Mouse (Mus musculus) kidney, embryonic 16.5 days (tissue): ENCODE data around the gene Kcnj13. TPM values are rescaled to one million over a fixed set of nuclear protein-coding genes. Genes with fewer than 3 reads are reported as not detected.

Experiments used
- ATAC-seq: fragments of 200-750 bp; cut with Nextera tagmentation; 2 replicates; pipeline ENCODE4 v1.8.0; 2017; ENCODE audit warnings: moderate TSS enrichment; ENCODE audit not compliant: low FRiP score, low TSS enrichment
- H3K27ac ChIP-seq: fragments of 300-500 bp; sonication (generic); 2 replicates; pipeline ENCODE4 v1.5.1; 2014; ENCODE audit warnings: low read length
- H3K27me3 ChIP-seq: fragments of 300-500 bp; sonication (generic); 2 replicates; pipeline ENCODE4 v1.6.1; 2014; ENCODE audit warnings: low read length, control low read depth, mixed read lengths; ENCODE audit not compliant: insufficient read depth
- H3K36me3 ChIP-seq: fragments of 300-500 bp; sonication (generic); 2 replicates; pipeline ENCODE4 v1.6.1; 2014; ENCODE audit warnings: low read length, control low read depth, mixed read lengths; ENCODE audit not compliant: insufficient read depth
- H3K4me1 ChIP-seq: fragments of 300-500 bp; sonication (generic); 2 replicates; pipeline ENCODE4 v1.6.1; 2014; ENCODE audit warnings: low read length, control low read depth, mixed read lengths; ENCODE audit not compliant: insufficient read depth
- H3K4me2 ChIP-seq: fragments of 300-500 bp; sonication (generic); replicated peaks from 2 replicates; pipeline ENCODE4 v1.6.1; 2014; ENCODE audit warnings: low read depth, low read length
- H3K4me3 ChIP-seq: fragments of 300-500 bp; sonication (generic); 2 replicates; pipeline ENCODE4 v1.5.1; 2014; ENCODE audit warnings: mild to moderate bottlenecking, low read length
- H3K9ac ChIP-seq: fragments of 300-500 bp; sonication (generic); replicated peaks from 2 replicates; pipeline ENCODE4 v1.6.1; 2014; ENCODE audit warnings: low read length
- H3K9me3 ChIP-seq: fragments of 300-500 bp; sonication (generic); 2 replicates; pipeline ENCODE4 v1.6.1; 2016; ENCODE audit warnings: low read length, control low read depth
- WGBS: fragments of 180-500 bp; shearing (Covaris S2); extraction: QIAGEN DNeasy Blood & Tissue Kit; methylation state at CpG from one replicate; pipeline ENCODE4 v1.1.7; 2014; 5-methylcytosine and 5-hydroxymethylcytosine counted together
- polyA plus RNA-seq: library from polyadenylated mRNA; unstranded; fragments of >200 nt; fragmentation: Nextera tagmentation; extraction: Ambion mirVana; gene quantifications from 2 replicates; pipeline ENCODE4 v1.2.1, GENCODE M21; 2015

The Kcnj13 gene
- 0.94 and 1.2 TPM in 2 replicates for polyA plus RNA-seq

DNA sequence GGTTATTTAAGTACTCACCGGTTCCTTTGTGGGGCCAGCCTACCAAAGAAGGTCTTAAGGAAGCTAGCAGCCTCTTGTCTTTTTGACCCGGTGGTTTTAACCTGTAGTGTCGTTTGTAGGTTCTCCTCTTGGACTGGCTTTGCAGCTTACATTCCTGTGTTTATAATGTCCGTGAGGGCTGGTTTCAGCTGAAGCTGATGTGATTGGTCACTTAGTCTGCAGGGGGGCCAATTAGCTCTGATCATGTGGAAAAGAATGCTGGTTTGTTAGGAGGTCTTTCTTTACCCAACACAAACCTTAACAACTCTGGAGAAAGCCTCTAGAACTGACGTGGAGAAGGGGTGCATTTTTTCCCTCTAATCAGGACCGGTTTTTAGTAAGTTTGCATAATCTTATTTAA, at the start of gene Kcnj13:
Gene Kcnj13, minus strand, starts transcription at position 136 of the 400 bp plus-strand sequence.
- Histone ChIP-seq H3K9ac (no peak within 1 kb of the TSS), H3K4me3 (no peak within 1 kb of the TSS), H3K4me1 (no peaks in the 10 kb centered on the region), H3K36me3 (peaks cover 9% of the 10 kb centered on the region; the same call in 1 of the 2 replicates), H3K27me3 (no peaks in the 10 kb centered on the region), H3K9me3 (no peaks in the 10 kb centered on the region), H3K27ac (no peak within 1 kb of the TSS), H3K4me2 (no peak within 1 kb of the TSS)
- 47% methylated on average over 6 of the region's 6 CpGs for WGBS
- no peak for ATAC-seq

DNA sequence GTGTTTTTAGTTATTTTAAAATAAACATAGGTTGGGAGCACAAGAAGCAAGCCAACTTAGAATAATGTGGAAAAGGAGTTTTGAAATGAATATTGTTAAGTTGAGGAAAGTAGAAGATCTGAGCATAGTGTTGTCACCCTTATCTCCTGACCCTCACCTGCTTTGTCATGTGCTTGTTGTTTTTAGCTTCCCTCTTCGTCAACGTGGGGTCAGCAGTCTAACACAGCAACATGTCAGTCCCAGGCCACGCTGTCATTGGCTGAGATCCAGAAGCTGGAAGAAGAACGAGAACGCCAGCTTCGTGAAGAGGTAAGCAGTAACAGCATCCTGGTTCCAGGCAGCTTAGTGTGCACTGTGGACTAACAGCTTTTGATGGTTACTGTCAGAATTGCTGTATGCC, 42.1 kb upstream of the Kcnj13 start:
- Histone ChIP-seq H3K9me3 (no peaks in the 10 kb centered on the region), H3K4me1 (no peaks in the 10 kb centered on the region), H3K27me3 (no peaks in the 10 kb centered on the region), H3K9ac (no peak overlapping the region), H3K27ac (no peak overlapping the region), H3K36me3 (peaks cover 49% of the 10 kb centered on the region), H3K4me3 (no peak overlapping the region), H3K4me2 (no peak overlapping the region)
- ATAC-seq = no peak
- 66% methylated on average over 6 of the region's 6 CpGs for WGBS

DNA sequence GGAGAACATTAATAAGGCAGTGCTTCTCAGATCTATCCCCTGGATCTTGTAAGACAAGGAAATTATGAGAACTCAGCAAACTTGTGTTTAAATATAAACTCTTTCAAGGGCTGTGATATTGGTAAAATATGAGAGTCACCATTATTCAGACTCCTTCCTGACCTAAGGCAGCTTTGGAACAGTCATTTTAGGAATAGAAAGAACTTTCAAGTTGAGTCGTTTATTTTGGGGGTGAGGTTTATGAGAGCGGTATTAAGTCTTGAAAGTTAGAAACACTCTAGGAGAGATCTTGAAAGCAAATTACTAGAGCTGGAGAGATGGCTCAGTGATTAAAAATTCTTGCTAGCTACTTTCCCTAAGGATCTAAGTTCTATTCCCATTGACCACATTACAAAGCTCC, 40.6 kb upstream of the Kcnj13 start:
- Histone ChIP-seq H3K27me3 (no peaks in the 10 kb centered on the region), H3K4me2 (no peak overlapping the region), H3K27ac (no peak overlapping the region), H3K4me1 (no peaks in the 10 kb centered on the region), H3K9me3 (no peaks in the 10 kb centered on the region), H3K9ac (no peak overlapping the region), H3K4me3 (no peak overlapping the region), H3K36me3 (peaks cover 44% of the 10 kb centered on the region)
- no peak for ATAC-seq
- 95% methylated on average over 2 of the region's 2 CpGs for WGBS

DNA sequence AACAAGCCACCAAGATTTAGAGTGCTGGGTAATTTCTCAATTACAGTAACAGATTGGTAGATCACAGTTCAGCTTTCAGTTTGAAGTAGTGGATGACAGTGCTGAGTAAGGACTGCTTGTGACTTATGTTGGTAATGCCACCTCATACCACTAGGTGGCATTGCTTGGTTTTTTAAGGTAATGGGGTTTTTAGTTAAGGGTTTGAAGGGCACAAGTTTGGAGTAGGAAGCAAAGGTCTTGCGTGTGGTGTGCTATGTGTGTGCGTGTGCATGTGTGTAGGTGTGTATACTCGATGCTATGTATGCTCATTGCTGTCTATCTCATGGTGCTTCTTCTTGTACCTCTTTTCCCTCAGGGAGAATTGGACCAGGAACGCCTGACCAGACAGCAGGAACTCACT, 24.2 kb upstream of the Kcnj13 start:
- H3K9ac ChIP-seq = no peak overlapping the region
- H3K9me3 ChIP-seq = no peaks in the 10 kb centered on the region
- no peak overlapping the region for H3K27ac ChIP-seq
- H3K27me3 ChIP-seq = no peaks in the 10 kb centered on the region
- ATAC-seq = no peak
- no peak overlapping the region for H3K4me2 ChIP-seq
- H3K4me3 ChIP-seq = no peak overlapping the region
- no peaks in the 10 kb centered on the region for H3K4me1 ChIP-seq
- peaks cover 47% of the 10 kb centered on the region for H3K36me3 ChIP-seq
- WGBS = 86% methylated on average over 4 of the region's 4 CpGs

DNA sequence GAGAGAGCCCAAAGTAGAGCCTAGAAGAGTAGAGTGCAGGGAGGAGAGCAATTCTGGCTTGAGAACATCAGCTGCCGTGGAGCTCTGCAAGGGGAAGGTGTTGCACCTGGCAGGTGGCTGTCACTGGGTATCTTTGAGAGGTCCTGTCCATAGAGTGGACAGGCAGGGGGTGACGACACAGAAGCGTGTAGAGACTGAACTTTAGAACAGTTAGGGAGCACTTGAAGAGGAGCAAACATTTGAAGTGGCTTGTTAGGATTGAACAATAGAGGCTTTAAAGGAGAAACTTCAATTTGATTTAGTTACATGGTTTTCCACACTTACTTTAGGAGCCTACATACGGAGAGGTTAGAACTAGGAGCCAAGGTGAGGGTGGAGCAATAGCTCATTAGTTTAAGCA, 14.9 kb upstream of the Kcnj13 start:
- H3K4me3 ChIP-seq = no peak overlapping the region
- H3K9me3 ChIP-seq = no peaks in the 10 kb centered on the region
- H3K4me2 ChIP-seq = no peak overlapping the region
- no peak overlapping the region for H3K9ac ChIP-seq
- 92% methylated on average over 4 of the region's 4 CpGs for WGBS
- H3K4me1 ChIP-seq = no peaks in the 10 kb centered on the region
- no peaks in the 10 kb centered on the region for H3K27me3 ChIP-seq
- H3K27ac ChIP-seq = no peak overlapping the region
- peaks cover 47% of the 10 kb centered on the region for H3K36me3 ChIP-seq
- ATAC-seq = no peak

DNA sequence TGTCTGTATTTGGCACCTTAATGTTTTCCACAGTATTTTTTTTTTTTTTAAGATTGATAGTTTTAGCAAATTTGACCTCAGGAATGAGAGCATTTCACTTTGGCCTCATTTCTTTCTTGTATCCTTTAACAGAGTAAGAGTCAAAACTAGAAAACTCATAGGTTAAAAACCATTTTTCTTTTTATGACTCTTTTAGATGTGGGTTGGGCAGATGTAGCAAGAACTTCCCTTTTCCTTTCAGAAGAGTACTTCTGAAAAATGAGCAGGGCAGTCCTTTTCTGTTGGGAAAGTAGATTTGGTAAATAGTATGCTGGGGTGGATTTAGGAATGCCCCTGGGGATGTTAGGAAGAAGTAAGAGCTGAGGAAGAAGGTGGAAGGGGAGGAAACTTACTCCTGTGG, 11.5 kb upstream of the Kcnj13 start:
- Histone ChIP-seq H3K9ac (no peak overlapping the region), H3K9me3 (no peaks in the 10 kb centered on the region), H3K4me3 (no peak overlapping the region), H3K36me3 (peaks cover 40% of the 10 kb centered on the region), H3K27me3 (no peaks in the 10 kb centered on the region), H3K27ac (no peak overlapping the region), H3K4me2 (no peak overlapping the region), H3K4me1 (no peaks in the 10 kb centered on the region)
- ATAC-seq = no peak

DNA sequence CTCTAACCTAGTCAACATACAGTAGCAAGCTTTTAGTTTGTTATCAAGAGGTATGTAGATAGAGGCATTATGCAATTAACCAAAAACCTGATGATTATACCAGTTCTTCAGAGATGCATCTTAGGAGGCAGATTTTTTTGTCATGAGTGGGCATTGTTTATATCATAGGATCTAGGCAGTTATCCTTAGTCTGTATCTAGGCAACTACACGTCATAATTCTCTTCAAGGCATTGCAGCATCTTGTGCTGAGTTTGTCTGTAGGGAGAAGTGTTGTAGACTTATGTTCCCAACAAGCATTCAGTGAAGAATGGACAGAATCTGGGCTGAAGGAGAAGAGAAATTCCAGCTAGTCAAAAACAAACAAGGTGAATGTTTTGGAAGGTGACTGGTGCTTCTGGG, 10.2 kb upstream of the Kcnj13 start:
- WGBS = 80% methylated on average over 1 of the region's 1 CpGs
- ATAC-seq = no peak
- Histone ChIP-seq H3K4me2 (no peak overlapping the region), H3K9me3 (no peaks in the 10 kb centered on the region), H3K4me1 (no peaks in the 10 kb centered on the region), H3K27ac (no peak overlapping the region), H3K4me3 (no peak overlapping the region), H3K27me3 (no peaks in the 10 kb centered on the region), H3K9ac (no peak overlapping the region), H3K36me3 (peaks cover 37% of the 10 kb centered on the region)

DNA sequence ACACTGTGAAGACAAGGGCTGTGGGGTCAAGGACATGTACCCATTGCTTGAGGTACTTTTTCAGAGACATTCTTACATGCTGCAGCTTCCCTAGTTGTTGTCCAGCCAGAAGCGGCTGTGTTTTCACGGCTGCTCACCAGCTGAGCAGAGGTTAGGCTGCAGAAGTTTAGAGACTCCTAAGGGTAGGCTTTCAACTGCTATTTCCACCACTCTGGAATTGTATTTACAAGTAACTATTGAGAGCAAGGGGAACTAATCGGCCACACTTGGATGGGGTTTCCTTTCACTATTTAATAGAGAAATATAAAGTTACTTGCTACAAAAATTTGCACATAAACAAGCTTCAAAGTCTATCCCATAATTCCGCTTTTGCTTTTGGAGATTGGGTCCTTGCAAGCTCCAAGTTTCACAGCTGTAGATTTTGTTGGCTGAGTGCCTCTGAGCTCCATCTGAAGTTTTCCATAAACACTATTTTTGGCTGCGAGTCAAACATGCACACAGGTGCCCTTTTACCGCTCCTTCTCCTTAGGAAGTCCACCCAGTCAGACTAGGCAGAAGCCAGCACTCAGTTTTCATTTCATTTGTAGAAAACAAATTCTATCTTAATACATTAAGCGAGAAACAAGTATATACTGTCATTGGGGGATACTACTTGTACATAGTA, 2.5 kb upstream of the Kcnj13 start:
- H3K9me3 ChIP-seq = no peaks in the 10 kb centered on the region
- no peak for ATAC-seq
- H3K4me1 ChIP-seq = no peaks in the 10 kb centered on the region
- H3K4me3 ChIP-seq = no peak overlapping the region
- WGBS = 77% methylated on average over 7 of the region's 7 CpGs
- H3K36me3 ChIP-seq = peaks cover 5% of the 10 kb centered on the region; the same call in 1 of the 2 replicates
- H3K27ac ChIP-seq = no peak overlapping the region
- H3K27me3 ChIP-seq = no peaks in the 10 kb centered on the region
- no peak overlapping the region for H3K9ac ChIP-seq
- no peak overlapping the region for H3K4me2 ChIP-seq

DNA sequence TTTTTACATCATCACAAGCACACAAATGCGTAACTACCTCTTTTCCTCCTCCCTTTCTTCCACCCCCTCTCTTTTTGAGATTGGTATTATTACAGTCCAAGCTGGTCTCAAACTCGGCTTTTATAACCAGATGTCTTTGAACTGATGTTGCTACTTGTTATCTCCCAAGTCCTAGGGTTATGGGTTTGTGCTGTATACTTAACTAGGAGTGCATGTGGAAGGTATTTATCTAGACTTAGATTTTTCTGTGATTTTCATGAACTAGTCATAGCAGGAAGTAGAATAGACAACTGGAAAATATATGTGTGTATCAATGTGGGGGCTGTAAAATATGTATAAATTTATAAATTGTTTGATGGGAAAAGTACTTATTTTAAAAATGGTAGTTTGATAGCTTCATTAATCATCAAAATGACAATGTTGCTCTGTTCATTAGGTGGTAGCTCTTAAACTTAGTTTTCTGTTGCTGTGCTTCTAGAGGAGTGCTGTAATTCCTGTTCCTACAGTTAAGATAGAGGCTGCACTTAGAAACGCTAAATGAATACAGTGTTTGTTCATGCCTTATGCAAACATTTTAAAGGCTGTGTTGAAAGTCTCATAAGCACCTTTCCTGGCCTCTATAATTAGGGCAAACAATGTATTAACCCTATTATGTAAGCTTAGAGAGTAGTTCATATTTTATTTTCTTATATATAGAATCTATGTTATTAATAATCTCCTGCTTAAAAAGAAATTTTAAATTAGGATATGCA, 909 bp downstream of the Kcnj13 start:
- Histone ChIP-seq H3K27me3 (no peaks in the 10 kb centered on the region), H3K9me3 (no peaks in the 10 kb centered on the region), H3K4me3 (no peak overlapping the region), H3K4me2 (no peak overlapping the region), H3K27ac (no peak overlapping the region), H3K9ac (no peak overlapping the region), H3K36me3 (peaks cover 15% of the 10 kb centered on the region), H3K4me1 (no peaks in the 10 kb centered on the region)
- no peak for ATAC-seq
- 88% methylated on average over 3 of the region's 3 CpGs for WGBS

DNA sequence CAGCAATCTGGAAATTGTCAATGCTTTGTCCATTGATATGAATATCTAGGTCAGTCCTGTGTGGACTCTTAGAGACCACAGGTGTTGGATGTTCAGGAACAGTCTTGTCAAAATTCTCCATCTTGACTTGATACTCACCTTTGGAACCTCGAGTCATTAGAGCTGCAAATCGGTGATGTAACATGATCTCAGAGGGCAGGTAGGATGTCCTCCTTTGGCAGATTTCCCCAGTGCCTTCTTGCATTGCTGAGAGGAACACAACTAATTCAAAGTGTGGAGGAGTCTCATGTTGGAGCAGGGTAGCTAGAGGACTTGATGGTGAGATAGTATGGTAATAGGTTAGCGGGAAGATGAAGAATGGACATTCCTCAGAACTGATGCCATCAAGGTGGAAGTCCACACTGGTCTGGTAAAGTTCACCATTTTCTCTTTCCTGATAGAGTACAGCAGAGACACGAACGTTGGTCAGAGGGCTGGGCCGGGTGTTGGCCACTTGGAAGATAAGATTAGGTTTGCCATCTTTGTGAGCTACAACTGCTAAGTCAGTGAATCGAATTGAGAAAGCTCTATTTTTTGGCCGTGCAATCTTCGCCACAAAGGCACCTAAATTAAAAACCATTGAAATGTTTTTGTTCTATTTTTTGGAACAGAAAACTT, 8.0 kb downstream of the Kcnj13 start:
- no peaks in the 10 kb centered on the region for H3K4me1 ChIP-seq
- no peaks in the 10 kb centered on the region for H3K9me3 ChIP-seq
- no peak overlapping the region for H3K27ac ChIP-seq
- no peak overlapping the region for H3K9ac ChIP-seq
- 84% methylated on average over 9 of the region's 9 CpGs for WGBS
- H3K4me2 ChIP-seq = no peak overlapping the region
- H3K4me3 ChIP-seq = no peak overlapping the region
- peaks cover 17% of the 10 kb centered on the region for H3K36me3 ChIP-seq
- no peak for ATAC-seq
- H3K27me3 ChIP-seq = no peaks in the 10 kb centered on the region
